Mouse (Mus musculus): ENCODE data around the gene Serpina3k. TPM values are rescaled to one million over a fixed set of nuclear protein-coding genes. Genes with fewer than 3 reads are reported as not detected.
"Not testable (repeated sequence)": the region's sequence is repeated elsewhere in the genome, so short reads cannot be mapped to it uniquely, and the experiment has no call there.

The Serpina3k gene
- polyA plus RNA-seq (2015; fragmentation: Nextera tagmentation; extraction: Ambion mirVana), result not detected in 2 replicates

- not testable (repeated sequence) for H3K9me3 ChIP-seq (replicated peaks); ATAC-seq (replicated peaks; ENCODE audit: insufficient number of reproducible peaks, insufficient read depth, low FRiP score, low read depth); H3K4me1 ChIP-seq (replicated peaks); H3K4me2 ChIP-seq; H3K4me3 ChIP-seq; H3K9ac ChIP-seq; H3K27ac ChIP-seq; H3K27me3 ChIP-seq; H3K36me3 ChIP-seq
- 77% methylated on average over 3 of the region's 3 CpGs for WGBS
These were observed at the start of gene Serpina3k, which contains the start of gene Serpina3m for GRCm38 (mm10) chr12:104338226-104338625. Gene Serpina3k (plus strand): TSS chr12:104338486. Gene Serpina3m (plus strand): TSS chr12:104338486.

DNA sequence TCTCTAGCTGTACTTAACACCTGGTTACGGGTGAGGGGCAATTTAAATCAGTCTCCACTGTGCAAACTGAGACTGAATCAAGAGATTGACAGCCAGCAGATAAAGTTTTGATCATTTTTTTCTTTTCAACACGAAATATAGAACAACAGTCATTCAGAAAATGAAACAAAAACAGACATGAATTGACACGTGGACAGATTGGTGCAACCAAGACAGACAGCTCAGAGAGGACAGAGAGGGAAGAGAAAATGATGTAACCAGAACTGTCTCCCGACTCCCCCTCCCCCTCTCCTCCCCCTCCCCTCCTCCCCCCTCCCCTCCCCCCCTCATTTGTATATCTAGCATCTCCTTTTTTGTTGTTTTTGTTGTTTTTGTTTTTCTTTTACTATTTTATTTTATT is 48.4 kb upstream of the Serpina3k start:
- no peaks in the 10 kb centered on the region for H3K9me3 ChIP-seq (replicated peaks)
- WGBS, result 45% methylated on average over 4 of the region's 4 CpGs
- H3K4me1 ChIP-seq (replicated peaks), result no peaks in the 10 kb centered on the region
- ATAC-seq (replicated peaks; ENCODE audit: insufficient number of reproducible peaks, insufficient read depth, low FRiP score, low read depth), result no peak
- no peaks in the 10 kb centered on the region for H3K36me3 ChIP-seq
- no peak overlapping the region for H3K4me3 ChIP-seq
- H3K27me3 ChIP-seq, result no peaks in the 10 kb centered on the region
- H3K4me2 ChIP-seq, result no peak overlapping the region
- no peak overlapping the region for H3K27ac ChIP-seq
- H3K9ac ChIP-seq, result no peak overlapping the region

DNA sequence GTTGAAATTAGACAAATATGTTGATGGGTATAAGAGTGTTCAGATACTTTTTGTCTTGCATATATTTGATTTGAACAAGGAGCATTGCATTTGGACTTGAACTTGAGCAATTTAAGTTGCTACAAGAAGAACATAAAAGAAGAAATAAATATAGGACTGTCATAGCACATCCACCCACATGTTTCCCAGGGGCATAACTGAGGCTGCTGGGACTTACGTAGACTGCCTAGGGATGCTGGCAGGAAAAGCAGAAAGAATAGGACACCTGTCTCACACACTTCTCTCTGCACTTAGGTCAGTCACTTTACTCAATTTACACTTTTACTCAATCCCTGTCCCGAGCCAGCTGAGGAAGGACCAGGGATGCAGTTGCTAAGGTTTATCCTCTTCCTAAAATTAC is 44.3 kb upstream of the Serpina3k start:
- Histone ChIP-seq H3K4me3 (no peak overlapping the region), H3K9me3 (replicated peaks) (no peaks in the 10 kb centered on the region), H3K4me1 (replicated peaks) (no peaks in the 10 kb centered on the region), H3K27ac (no peak overlapping the region), H3K4me2 (no peak overlapping the region), H3K9ac (no peak overlapping the region), H3K36me3 (no peaks in the 10 kb centered on the region), H3K27me3 (no peaks in the 10 kb centered on the region)
- no peak for ATAC-seq (replicated peaks; ENCODE audit: insufficient number of reproducible peaks, insufficient read depth, low FRiP score, low read depth)
- 75% methylated on average over 2 of the region's 2 CpGs for WGBS

DNA sequence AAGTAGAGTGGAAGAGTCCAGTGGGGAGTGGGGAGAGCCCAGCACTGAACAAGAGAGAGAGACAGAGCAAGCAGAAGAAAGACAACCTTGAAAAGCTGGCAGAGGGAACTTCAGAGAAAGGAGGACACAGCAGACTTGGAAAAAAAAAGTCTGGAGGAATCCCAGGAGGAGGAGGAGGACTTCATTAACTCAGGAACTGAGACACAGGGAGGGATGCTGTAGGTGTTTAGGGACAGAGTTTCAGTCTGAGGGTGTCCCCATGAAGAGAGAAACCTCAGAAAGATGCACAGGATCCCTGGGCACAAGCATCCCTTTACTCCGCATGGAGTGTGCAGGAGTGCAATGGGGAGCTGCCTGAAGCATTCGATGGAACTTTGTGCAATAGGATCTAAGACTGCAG is 40.2 kb upstream of the Serpina3k start:
- H3K9ac ChIP-seq, result no peak overlapping the region
- H3K27ac ChIP-seq, result no peak overlapping the region
- no peaks in the 10 kb centered on the region for H3K4me1 ChIP-seq (replicated peaks)
- H3K4me2 ChIP-seq, result no peak overlapping the region
- ATAC-seq (replicated peaks; ENCODE audit: insufficient number of reproducible peaks, insufficient read depth, low FRiP score, low read depth), result no peak
- no peaks in the 10 kb centered on the region for H3K9me3 ChIP-seq (replicated peaks)
- no peaks in the 10 kb centered on the region for H3K27me3 ChIP-seq
- H3K36me3 ChIP-seq, result no peaks in the 10 kb centered on the region
- no peak overlapping the region for H3K4me3 ChIP-seq
- WGBS, result 80% methylated on average over 2 of the region's 2 CpGs

- Histone ChIP-seq H3K27me3 (no peaks in the 10 kb centered on the region), H3K9ac (no peak overlapping the region), H3K4me3 (no peak overlapping the region), H3K27ac (no peak overlapping the region), H3K4me1 (replicated peaks) (no peaks in the 10 kb centered on the region), H3K36me3 (no peaks in the 10 kb centered on the region), H3K4me2 (no peak overlapping the region), H3K9me3 (replicated peaks) (no peaks in the 10 kb centered on the region)
- WGBS, result 72% methylated on average over 4 of the region's 4 CpGs
- ATAC-seq (replicated peaks; ENCODE audit: insufficient number of reproducible peaks, insufficient read depth, low FRiP score, low read depth), result no peak
These were observed 32.3 kb upstream of the Serpina3k start for GRCm38 (mm10) chr12:104305991-104306390.

DNA sequence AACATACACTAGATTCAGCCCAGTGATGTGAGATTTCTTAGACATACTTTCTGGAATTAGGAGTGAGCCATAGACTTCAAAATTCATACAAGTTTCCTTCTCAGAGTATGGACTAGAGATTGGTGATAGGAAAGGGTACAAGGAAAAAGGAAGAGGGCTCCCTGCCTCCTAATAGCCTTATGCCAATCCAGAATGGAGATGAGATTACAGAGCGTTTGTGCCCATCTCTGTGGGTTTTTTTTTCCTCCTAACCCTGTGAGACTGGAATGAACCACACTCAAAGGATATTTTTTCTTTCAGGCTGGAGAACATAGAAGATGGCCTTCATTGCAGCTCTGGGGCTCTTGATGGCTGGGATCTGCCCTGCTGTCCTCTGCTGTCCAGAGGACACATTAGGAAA is 24.0 kb upstream of the Serpina3k start, which contains the start of gene Serpina3j:
Gene Serpina3j, plus strand, starts transcription at position 301 of the 400 bp plus-strand sequence.
- Histone ChIP-seq H3K4me3 (no peak within 1 kb of the TSS), H3K9ac (no peak within 1 kb of the TSS), H3K27ac (no peak within 1 kb of the TSS), H3K36me3 (no peaks in the 10 kb centered on the region), H3K27me3 (no peaks in the 10 kb centered on the region), H3K9me3 (replicated peaks) (0 out of 2 replicates have a peak, but pooled peaks cover 3% of the 10 kb centered on the region), H3K4me2 (no peak within 1 kb of the TSS), H3K4me1 (replicated peaks) (no peaks in the 10 kb centered on the region)
- no peak for ATAC-seq (replicated peaks; ENCODE audit: insufficient number of reproducible peaks, insufficient read depth, low FRiP score, low read depth)
- 64% methylated on average over 1 of the region's 1 CpGs for WGBS

GRCm38 (mm10) chr12:104322454-104322853 is 15.8 kb upstream of the Serpina3k start:
- ATAC-seq (replicated peaks; ENCODE audit: insufficient number of reproducible peaks, insufficient read depth, low FRiP score, low read depth), result no peak
- Histone ChIP-seq H3K9ac (no peak overlapping the region), H3K4me3 (no peak overlapping the region), H3K27ac (no peak overlapping the region), H3K4me2 (no peak overlapping the region), H3K27me3 (no peaks in the 10 kb centered on the region), H3K9me3 (replicated peaks) (no peaks in the 10 kb centered on the region), H3K4me1 (replicated peaks) (no peaks in the 10 kb centered on the region), H3K36me3 (no peaks in the 10 kb centered on the region)
- WGBS, result 43% methylated on average over 1 of the region's 1 CpGs

DNA sequence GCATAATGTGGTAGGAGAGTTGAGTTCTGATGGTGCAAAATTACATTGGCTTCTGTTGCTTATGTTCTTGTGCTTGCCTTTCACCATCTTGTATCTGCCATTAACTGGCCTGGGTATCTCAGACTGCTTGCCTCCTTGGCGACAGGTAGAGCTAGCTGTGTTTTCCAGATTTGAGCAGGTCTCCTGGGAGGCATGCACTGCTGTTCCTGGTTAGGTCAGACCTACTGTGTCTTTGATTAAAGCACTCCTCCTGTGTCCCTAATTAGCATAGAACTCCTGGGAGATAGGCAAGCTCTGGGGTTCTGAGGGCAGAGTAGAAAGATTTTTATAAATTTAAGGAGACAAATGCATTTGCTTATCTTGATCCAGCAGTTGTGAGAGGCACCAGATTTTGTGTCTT is 6.6 kb upstream of the Serpina3k start:
- Histone ChIP-seq H3K27ac (no peak overlapping the region), H3K4me1 (replicated peaks) (no peaks in the 10 kb centered on the region), H3K4me2 (no peak overlapping the region), H3K9ac (no peak overlapping the region), H3K27me3 (no peaks in the 10 kb centered on the region), H3K4me3 (no peak overlapping the region), H3K36me3 (no peaks in the 10 kb centered on the region), H3K9me3 (replicated peaks) (no peaks in the 10 kb centered on the region)
- no peak for ATAC-seq (replicated peaks; ENCODE audit: insufficient number of reproducible peaks, insufficient read depth, low FRiP score, low read depth)
- 43% methylated on average over 1 of the region's 1 CpGs for WGBS

- not testable (repeated sequence) for H3K27me3 ChIP-seq; H3K4me3 ChIP-seq; H3K9ac ChIP-seq; H3K4me2 ChIP-seq; H3K4me1 ChIP-seq (replicated peaks); ATAC-seq (replicated peaks; ENCODE audit: insufficient number of reproducible peaks, insufficient read depth, low FRiP score, low read depth); H3K9me3 ChIP-seq (replicated peaks); H3K36me3 ChIP-seq; H3K27ac ChIP-seq
These were observed 1.4 kb upstream of the Serpina3k start for GRCm38 (mm10) chr12:104336873-104337272.

DNA sequence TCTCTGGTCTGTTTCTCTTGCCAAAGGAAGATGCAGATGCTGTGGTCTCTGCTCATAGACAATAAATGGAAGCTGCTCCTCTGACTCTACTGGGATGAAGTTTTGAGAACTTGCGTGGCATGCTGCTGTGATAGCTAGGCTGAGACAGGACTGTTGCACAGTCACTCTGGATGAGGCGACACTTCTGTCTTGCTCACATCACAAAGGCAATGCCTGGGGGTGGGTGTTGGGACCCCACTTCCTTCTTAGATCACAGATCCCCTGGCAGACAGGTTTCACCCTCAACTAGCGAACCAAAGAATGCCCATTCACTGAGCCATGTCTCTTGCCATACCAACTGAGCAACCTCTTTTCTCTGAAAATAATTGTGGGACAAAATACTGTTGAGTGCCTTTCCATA is 419 bp downstream of the Serpina3k start:
- no peaks in the 10 kb centered on the region for H3K36me3 ChIP-seq
- no peak overlapping the region for H3K4me3 ChIP-seq
- H3K27me3 ChIP-seq, result no peaks in the 10 kb centered on the region
- no peaks in the 10 kb centered on the region for H3K4me1 ChIP-seq (replicated peaks)
- H3K9ac ChIP-seq, result no peak overlapping the region
- H3K4me2 ChIP-seq, result no peak overlapping the region
- WGBS, result 82% methylated on average over 3 of the region's 3 CpGs
- H3K27ac ChIP-seq, result no peak overlapping the region
- no peaks in the 10 kb centered on the region for H3K9me3 ChIP-seq (replicated peaks)
- ATAC-seq (replicated peaks; ENCODE audit: insufficient number of reproducible peaks, insufficient read depth, low FRiP score, low read depth), result no peak

DNA sequence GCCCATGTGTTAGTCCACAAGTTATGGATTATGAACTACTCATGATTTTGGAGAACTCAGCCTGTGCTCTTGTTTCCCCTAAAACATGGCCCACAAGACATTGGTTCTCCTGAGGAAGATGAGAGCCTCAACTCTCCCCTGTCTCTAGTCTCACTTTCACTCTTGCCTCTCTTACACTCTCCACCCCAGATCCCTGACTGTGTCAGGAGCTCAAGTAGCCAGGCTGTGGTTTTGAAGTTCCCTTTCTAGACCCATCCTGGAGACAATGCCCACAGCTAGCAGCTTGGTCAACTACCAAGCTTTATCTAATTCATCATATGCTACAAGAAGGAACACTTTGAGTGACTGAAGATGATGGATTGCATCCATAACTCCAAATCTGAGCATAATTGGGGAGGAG is 4.2 kb downstream of the Serpina3k start:
- not testable (repeated sequence) for H3K9me3 ChIP-seq (replicated peaks); H3K36me3 ChIP-seq; H3K4me2 ChIP-seq; H3K4me1 ChIP-seq (replicated peaks); H3K27me3 ChIP-seq; H3K9ac ChIP-seq; H3K27ac ChIP-seq; H3K4me3 ChIP-seq; ATAC-seq (replicated peaks; ENCODE audit: insufficient number of reproducible peaks, insufficient read depth, low FRiP score, low read depth)

GRCm38 (mm10) chr12:104345181-104345580 is 6.9 kb downstream of the Serpina3k start:
- Histone ChIP-seq H3K4me3 (no peak overlapping the region), H3K27ac (no peak overlapping the region), H3K9me3 (replicated peaks) (no peaks in the 10 kb centered on the region), H3K4me2 (no peak overlapping the region), H3K9ac (no peak overlapping the region), H3K27me3 (no peaks in the 10 kb centered on the region), H3K4me1 (replicated peaks) (no peaks in the 10 kb centered on the region), H3K36me3 (no peaks in the 10 kb centered on the region)
- 77% methylated on average over 2 of the region's 2 CpGs for WGBS
- no peak for ATAC-seq (replicated peaks; ENCODE audit: insufficient number of reproducible peaks, insufficient read depth, low FRiP score, low read depth)

Data from heart, embryonic 15.5 days (tissue).